Mouse (Mus musculus) adrenal gland, postnatal 10 days (tissue): ENCODE measurements at regions not wholly inside any gene's neighbourhood (a gene's known extent, or its start where the extent isn't known, plus 50 kb on each side); places are given as distances from the start of the nearest gene placed in this dataset.

ENCODE experiments used
- DNase-seq: peaks from one replicate; pipeline ENCODE4 v3.0.0; 2021; ENCODE audit warnings: mixed read lengths

- DNase-seq = peak; percentile 10
Measured at GRCm38 (mm10) chr9:34427711-34428110, 58.0 kb upstream of the Kirrel3 start.
